Mouse (Mus musculus): ENCODE measurements at regions not wholly inside any gene's neighbourhood (a gene's known extent, or its start where the extent isn't known, plus 50 kb on each side); places are given as distances from the start of the nearest gene placed in this dataset.

- no peak for TF ChIP-seq CTCF (IDR thresholded peaks at IDR 0.05; ENCODE audit: low read depth, low read length)
- TF ChIP-seq EP300 (IDR thresholded peaks at IDR 0.05; ENCODE audit: insufficient read depth, low read depth, low read length): no peak
These were observed 173.0 kb upstream of the Zbtb20 start for GRCm38 (mm10) chr16:42702676-42703075.
